8 mouse cellular contexts compared by ENCODE assay signal in genomic region chr1:87755641-87756470, GRCm38 (mm10). TPM values are rescaled to one million over a fixed set of nuclear protein-coding genes. Genes with fewer than 3 reads are reported as not detected.
A peak's percentile ranks its signal among the peaks of the same experiment; 100 is the strongest.
DNase-seq lines count a peak whose midpoint lies in the region; ATAC-seq and TF ChIP-seq lines count a peak whose summit lies in the region.

Gene Atg16l1 (plus strand): TSS chr1:87755870.

- WGBS in forebrain, embryonic 10.5 days, result 1% methylated on average over 79 of the region's 79 CpGs
- WGBS in heart, embryonic 15.5 days, result under 1% methylated on average over 79 of the region's 79 CpGs
- WGBS in liver, embryonic 14.5 days (ENCODE audit: insufficient replicate concordance), result under 1% methylated on average over 79 of the region's 79 CpGs
- 1% methylated on average over 74 of the region's 79 CpGs for WGBS in neural tube, embryonic 11.5 days
- WGBS in stomach, postnatal 0 days, result under 1% methylated on average over 78 of the region's 79 CpGs

- peak within 1 kb of the TSS; percentile 88 for H3K9ac ChIP-seq in heart, embryonic 15.5 days
- peak within 1 kb of the TSS; percentile 92 for H3K9ac ChIP-seq in liver, embryonic 14.5 days (replicated peaks)
- H3K9ac ChIP-seq in neural tube, embryonic 11.5 days (ENCODE audit: low read length), result peak within 1 kb of the TSS; percentile 96
- H3K9ac ChIP-seq in stomach, postnatal 0 days (ENCODE audit: low read length), result peak within 1 kb of the TSS; percentile 98

- TF ChIP-seq EP300 in liver, embryonic 14.5 days (IDR thresholded peaks at IDR 0.05; ENCODE audit: low read depth), result peak; percentile 47; the same call in 1 of the 2 replicates
- peak; percentile 23 for TF ChIP-seq EP300 in stomach, postnatal 0 days (optimal IDR thresholded peaks at IDR 0.05)

- H3K4me3 ChIP-seq in forebrain, embryonic 10.5 days, result peak within 1 kb of the TSS; percentile 72
- H3K4me3 ChIP-seq in heart, embryonic 15.5 days, result peak within 1 kb of the TSS; percentile 78
- H3K4me3 ChIP-seq in liver, embryonic 14.5 days (ENCODE audit: insufficient read depth in 1 of 2, low read depth in 2 of 2, low read length in 2 of 2), result peak within 1 kb of the TSS; percentile 87 to 89
- H3K4me3 ChIP-seq in neural tube, embryonic 11.5 days (ENCODE audit: low read depth, low read length), result peak within 1 kb of the TSS; percentile 86
- peak within 1 kb of the TSS; percentile 98 for H3K4me3 ChIP-seq in stomach, postnatal 0 days (ENCODE audit: low read depth, low read length)

- H3K36me3 ChIP-seq in forebrain, embryonic 10.5 days (replicated peaks), result peaks cover 27% of the 10 kb centered on the region
- peaks cover 16% of the 10 kb centered on the region; the same call in 1 of the 2 replicates for H3K36me3 ChIP-seq in heart, embryonic 15.5 days
- H3K36me3 ChIP-seq in liver, embryonic 14.5 days (replicated peaks; ENCODE audit: control insufficient read depth, insufficient read depth, low read depth), result peaks cover 9% of the 10 kb centered on the region
- H3K36me3 ChIP-seq in neural tube, embryonic 11.5 days (ENCODE audit: control insufficient read depth, insufficient read depth, low read length), result peaks cover 2% of the 10 kb centered on the region; the same call in 1 of the 2 replicates
- peaks cover 4% of the 10 kb centered on the region; the same call in 1 of the 2 replicates for H3K36me3 ChIP-seq in stomach, postnatal 0 days (ENCODE audit: control insufficient read depth, insufficient read depth, low read length)

- peak; percentile 99 for ATAC-seq in heart, embryonic 15.5 days (replicated peaks; ENCODE audit: insufficient number of reproducible peaks, insufficient read depth, low FRiP score, low read depth)
- peak; percentile 98 for ATAC-seq in liver, embryonic 14.5 days (ENCODE audit: insufficient read depth)
- ATAC-seq in neural tube, embryonic 11.5 days (ENCODE audit: insufficient read depth, low FRiP score, low TSS enrichment), result peak; percentile 98
- ATAC-seq in stomach, postnatal 0 days (ENCODE audit: low FRiP score, low TSS enrichment), result peak; percentile 98

- DNase-seq in CD8-positive naive resting alpha-beta T cell, adult 2 months (ENCODE audit: low read depth in 2 of 2, low spot score in 2 of 2), result peak; percentile 90 to 91
- DNase-seq in c-Kit-positive CD71-negative TER-119-negative erythroid progenitor cells, embryonic 14.5 days (ENCODE audit: low read depth), result peak; percentile 93
- DNase-seq in forebrain, embryonic 10.5 days (ENCODE audit: extremely low spot score, low spot score), result peak; percentile 90
- peak; percentile 94 to 98 for DNase-seq in kidney, postnatal 25 days
- peak; percentile 92 to 95 (median 93) for DNase-seq in liver, embryonic 14.5 days (ENCODE audit: low read depth in 3 of 3, low spot score in 3 of 3)
- peak; percentile 95 for DNase-seq in neural tube, embryonic 11.5 days (ENCODE audit: low spot score)
- DNase-seq in stomach, postnatal 0 days (ENCODE audit: low spot score), result peak; percentile 95

- H3K4me2 ChIP-seq in heart, embryonic 15.5 days, result peak within 1 kb of the TSS; percentile 62
- peak within 1 kb of the TSS; percentile 99 for H3K4me2 ChIP-seq in liver, embryonic 14.5 days (ENCODE audit: low read depth)
- H3K4me2 ChIP-seq in neural tube, embryonic 11.5 days (ENCODE audit: low read depth), result peak within 1 kb of the TSS; percentile 44
- peak within 1 kb of the TSS; percentile 59 for H3K4me2 ChIP-seq in stomach, postnatal 0 days (replicated peaks; ENCODE audit: low read depth)

- no peaks in the 10 kb centered on the region for H3K27me3 ChIP-seq in forebrain, embryonic 10.5 days (ENCODE audit: poor library complexity, severe bottlenecking)
- H3K27me3 ChIP-seq in heart, embryonic 15.5 days, result peaks cover 3% of the 10 kb centered on the region; the same call in 1 of the 2 replicates
- no peaks in the 10 kb centered on the region for H3K27me3 ChIP-seq in liver, embryonic 14.5 days (ENCODE audit: control insufficient read depth, insufficient read depth, low read length)
- no peaks in the 10 kb centered on the region for H3K27me3 ChIP-seq in neural tube, embryonic 11.5 days (ENCODE audit: control insufficient read depth, insufficient read depth, low read length)
- no peaks in the 10 kb centered on the region for H3K27me3 ChIP-seq in stomach, postnatal 0 days (ENCODE audit: control insufficient read depth, insufficient read depth, low read length)

- TF ChIP-seq CTCF in liver, embryonic 14.5 days (IDR thresholded peaks at IDR 0.05; ENCODE audit: low read depth), result peak; percentile 84
- TF ChIP-seq CTCF in stomach, postnatal 0 days (IDR thresholded peaks at IDR 0.05; ENCODE audit: low read depth), result peak; percentile 70

- H3K4me1 ChIP-seq in forebrain, embryonic 10.5 days, result peaks cover 13% of the 10 kb centered on the region
- peaks cover 8% of the 10 kb centered on the region for H3K4me1 ChIP-seq in heart, embryonic 15.5 days (replicated peaks)
- H3K4me1 ChIP-seq in liver, embryonic 14.5 days (replicated peaks; ENCODE audit: control insufficient read depth in 2 of 2, insufficient read depth in 2 of 2, low read length in 1 of 2), result peaks cover 17 to 18% of the 10 kb centered on the region in 2 experiments
- 0 out of 2 replicates have a peak, but pooled peaks cover 4% of the 10 kb centered on the region for H3K4me1 ChIP-seq in neural tube, embryonic 11.5 days (ENCODE audit: control insufficient read depth, insufficient read depth, low read length)
- no peaks in the 10 kb centered on the region for H3K4me1 ChIP-seq in stomach, postnatal 0 days (replicated peaks; ENCODE audit: control insufficient read depth, insufficient read depth)

- peak within 1 kb of the TSS; percentile 90 for H3K27ac ChIP-seq in forebrain, embryonic 10.5 days
- H3K27ac ChIP-seq in heart, embryonic 15.5 days, result peak within 1 kb of the TSS; percentile 84
- H3K27ac ChIP-seq in liver, embryonic 14.5 days, result peak within 1 kb of the TSS; percentile 84
- H3K27ac ChIP-seq in neural tube, embryonic 11.5 days (ENCODE audit: low read depth, low read length), result peak within 1 kb of the TSS; percentile 81
- H3K27ac ChIP-seq in stomach, postnatal 0 days (replicated peaks), result peak within 1 kb of the TSS; percentile 98

- no peaks in the 10 kb centered on the region for H3K9me3 ChIP-seq in forebrain, embryonic 10.5 days
- no peaks in the 10 kb centered on the region for H3K9me3 ChIP-seq in heart, embryonic 15.5 days (replicated peaks)
- no peaks in the 10 kb centered on the region for H3K9me3 ChIP-seq in liver, embryonic 14.5 days (ENCODE audit: control insufficient read depth, low read length)
- no peaks in the 10 kb centered on the region for H3K9me3 ChIP-seq in neural tube, embryonic 11.5 days (ENCODE audit: control insufficient read depth, low read length)
- no peaks in the 10 kb centered on the region for H3K9me3 ChIP-seq in stomach, postnatal 0 days (ENCODE audit: control insufficient read depth, low read length)

RNA-seq across cellular contexts. Expression of gene Atg16l1, which starts in this region (rescaled TPM):
- 34.9 and 36.0 TPM in 2 replicates for polyA plus RNA-seq in forebrain, embryonic 10.5 days (2016; fragmentation: Nextera tagmentation; extraction: Ambion mirVana)
- polyA plus RNA-seq in heart, embryonic 15.5 days (2015; fragmentation: Nextera tagmentation; extraction: Ambion mirVana), result 22.6 and 25.0 TPM in 2 replicates
- polyA plus RNA-seq in liver, embryonic 14.5 days (2012; rRNA removed), result 12.5 and 13.4 TPM in 2 replicates
- 10.9 and 12.8 TPM in 2 replicates for polyA plus RNA-seq in liver, embryonic 14.5 days (2014; fragmentation: Nextera tagmentation; extraction: Ambion mirVana)
- 38.0 and 40.8 TPM in 2 replicates for polyA plus RNA-seq in neural tube, embryonic 11.5 days (2014; fragmentation: Nextera tagmentation; extraction: Ambion mirVana)
- polyA plus RNA-seq in stomach, postnatal 0 days (2015; fragmentation: Nextera tagmentation; extraction: Ambion mirVana), result 14.6 and 15.7 TPM in 2 replicates

Comparison
In these comparisons a context has a peak if more than half of its experiments do, and no peak if none do; other contexts are left out.
1. Peak in every context shown above with its lines: DNase-seq, ATAC-seq, H3K4me3 ChIP-seq and H3K27ac ChIP-seq.
2. H3K4me2 ChIP-seq: peak in every context shown above with its lines; median percentile 99 in liver, embryonic 14.5 days; 62 in heart, embryonic 15.5 days; 59 in stomach, postnatal 0 days; 44 in neural tube, embryonic 11.5 days.